Mouse (Mus musculus) brain, embryonic 18.5 days (tissue): ENCODE data around the gene Nectin4.

ENCODE experiments used
- DNase-seq: peaks from one replicate; pipeline ENCODE4 v3.0.0-alpha.2; 2012; ENCODE audit warnings: low read depth, low spot score

The Nectin4 gene

DNA sequence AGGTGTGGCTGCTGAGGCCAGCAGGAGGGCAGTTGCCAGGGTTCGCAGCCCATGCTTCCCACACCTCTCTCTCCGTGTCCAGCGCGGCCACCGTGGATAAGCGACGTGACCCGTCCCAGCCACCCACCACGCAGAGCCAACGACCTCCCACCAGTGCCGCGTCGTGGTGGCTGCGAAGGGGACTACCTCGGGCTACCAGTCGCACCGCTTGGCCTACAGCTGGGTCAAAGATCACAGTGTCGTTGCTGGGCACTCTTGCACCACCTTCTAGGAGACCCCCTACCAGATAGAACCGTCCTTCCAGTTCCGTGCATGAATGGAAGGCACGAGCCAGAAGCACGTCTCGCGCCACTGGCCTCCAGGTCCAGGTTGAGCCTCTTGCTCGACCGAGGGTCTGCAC is 9.6 kb upstream of the Nectin4 start:
- no peak for DNase-seq

DNA sequence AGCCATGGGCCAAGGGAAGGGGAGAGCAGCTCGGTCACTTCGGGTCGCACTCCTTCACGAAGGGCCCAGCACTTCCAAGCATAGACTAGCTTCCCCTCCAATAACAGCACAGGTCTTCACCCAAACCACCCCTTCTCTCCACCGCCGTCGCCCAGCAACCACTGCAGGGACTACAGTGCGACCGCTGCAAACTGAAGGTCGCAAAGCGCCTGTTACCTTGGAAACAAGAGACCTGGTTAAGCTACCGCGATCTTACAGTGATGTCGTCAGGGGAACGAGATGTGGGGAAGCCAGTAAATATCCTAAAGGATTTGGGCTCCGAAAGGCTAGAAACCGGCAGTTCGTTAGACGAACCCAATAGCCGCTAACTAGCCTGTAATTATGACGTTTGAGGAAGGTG is 9.2 kb upstream of the Nectin4 start, which contains the start of gene Klhdc9:
Gene Klhdc9, minus strand, starts transcription at position 143 of the 400 bp plus-strand sequence.
- DNase-seq: peak; percentile 92

DNA sequence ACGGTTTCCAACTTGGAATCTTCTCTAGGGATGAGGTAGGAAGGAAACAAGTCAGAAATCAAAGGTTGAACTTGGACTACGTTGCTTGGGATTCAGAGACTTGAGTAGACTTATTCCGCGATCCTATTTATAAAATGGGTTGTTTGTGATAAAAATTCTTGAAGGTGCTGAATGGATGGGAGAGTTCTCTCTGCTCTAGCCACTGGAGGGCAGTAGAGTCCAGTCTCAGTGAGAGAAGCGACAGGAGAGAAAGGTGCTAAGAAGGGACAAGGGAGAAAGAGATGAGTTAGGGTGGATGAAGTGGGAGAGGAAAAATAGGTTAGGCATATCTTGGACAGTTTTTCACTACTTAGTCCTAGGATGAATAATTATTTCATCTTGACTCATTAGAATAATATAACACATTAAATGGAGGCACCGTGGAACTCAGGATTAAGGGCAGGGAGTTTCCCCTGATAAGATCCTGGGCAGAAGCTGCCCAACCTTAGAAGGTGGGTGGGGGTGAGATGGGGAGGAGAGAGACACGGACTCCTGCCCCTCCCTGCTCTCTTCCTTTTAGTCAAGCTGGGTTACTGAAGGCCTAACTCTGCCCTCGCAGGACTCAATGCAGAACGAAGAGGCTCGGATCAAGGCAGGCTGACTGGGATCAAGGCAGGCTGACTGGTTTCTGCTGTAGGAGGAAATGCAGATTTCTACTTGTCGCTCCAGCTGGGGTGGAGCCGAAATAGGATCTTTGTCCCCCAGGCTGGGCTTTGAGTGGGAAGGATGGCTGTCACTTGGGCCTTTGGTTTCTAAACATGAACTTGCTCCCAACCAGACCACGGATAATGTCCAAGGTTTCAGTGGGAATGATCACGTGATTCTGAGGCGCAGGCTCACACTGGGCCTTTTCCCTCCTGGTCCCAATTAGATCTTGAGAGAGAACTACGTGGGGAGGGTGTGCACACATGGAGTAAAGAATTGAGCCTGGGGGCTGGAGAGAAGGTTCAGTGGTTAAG is 8.5 kb upstream of the Nectin4 start:
- DNase-seq: peak; percentile 74

DNA sequence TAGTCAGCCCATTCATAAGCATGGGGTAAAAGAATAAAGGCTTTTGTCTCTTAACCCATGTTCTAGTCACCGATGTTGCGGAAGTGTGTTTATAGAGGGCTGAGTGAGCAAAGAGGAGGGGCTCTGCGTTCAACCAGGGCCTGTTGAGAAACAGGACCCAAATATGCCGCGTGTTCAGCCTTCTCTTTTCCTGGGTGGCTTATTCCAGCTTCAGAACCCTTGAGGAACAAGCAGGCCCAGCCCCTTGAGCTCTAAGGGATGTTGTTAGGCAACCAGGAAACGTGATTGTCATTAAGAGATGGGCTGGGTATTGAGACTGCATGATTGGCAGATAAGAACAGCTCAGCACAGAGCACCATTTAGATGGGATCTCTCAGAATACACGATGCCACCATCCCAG is 4.0 kb upstream of the Nectin4 start:
- no peak for DNase-seq

DNA sequence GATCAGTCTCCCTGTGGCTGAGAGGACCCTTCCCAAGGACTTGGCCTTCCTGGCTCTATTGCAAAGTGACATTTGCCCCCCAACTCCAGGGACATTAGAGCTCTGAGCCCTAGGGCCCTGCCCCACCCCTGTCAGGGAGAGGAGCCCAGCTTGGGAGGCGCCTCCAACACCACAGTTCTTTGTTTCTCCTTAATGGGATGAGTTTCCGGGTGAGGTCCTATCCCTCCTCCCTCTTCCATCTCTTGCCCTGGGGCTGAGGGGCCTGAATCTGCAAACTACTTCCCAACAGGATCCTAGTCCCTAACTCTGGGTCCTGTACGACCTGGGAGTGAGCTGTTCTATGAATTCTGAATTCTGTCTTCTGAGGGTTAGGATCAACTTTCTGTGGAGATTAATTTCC is 3.0 kb downstream of the Nectin4 start:
- DNase-seq: no peak

DNA sequence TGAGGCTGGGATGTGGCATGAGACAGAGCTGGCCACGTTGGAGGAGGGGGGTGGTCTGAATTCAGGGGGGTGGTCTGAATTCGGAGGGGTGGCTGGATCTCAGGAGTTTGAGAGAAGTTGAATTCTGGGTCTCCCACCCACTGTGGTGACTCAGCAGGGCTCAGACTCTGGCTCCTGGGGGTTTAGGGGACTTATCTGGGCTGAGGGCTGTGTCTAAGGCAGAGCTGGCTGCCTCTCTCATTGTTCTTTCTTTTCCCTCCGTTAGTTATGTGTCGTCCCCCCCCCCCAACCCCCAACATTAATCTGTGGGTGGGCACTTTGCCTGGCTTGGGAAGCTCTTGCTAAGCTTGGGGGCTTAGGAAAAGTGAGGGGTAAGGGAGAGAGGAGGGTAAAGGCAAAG is 4.0 kb downstream of the Nectin4 start:
- no peak for DNase-seq

DNA sequence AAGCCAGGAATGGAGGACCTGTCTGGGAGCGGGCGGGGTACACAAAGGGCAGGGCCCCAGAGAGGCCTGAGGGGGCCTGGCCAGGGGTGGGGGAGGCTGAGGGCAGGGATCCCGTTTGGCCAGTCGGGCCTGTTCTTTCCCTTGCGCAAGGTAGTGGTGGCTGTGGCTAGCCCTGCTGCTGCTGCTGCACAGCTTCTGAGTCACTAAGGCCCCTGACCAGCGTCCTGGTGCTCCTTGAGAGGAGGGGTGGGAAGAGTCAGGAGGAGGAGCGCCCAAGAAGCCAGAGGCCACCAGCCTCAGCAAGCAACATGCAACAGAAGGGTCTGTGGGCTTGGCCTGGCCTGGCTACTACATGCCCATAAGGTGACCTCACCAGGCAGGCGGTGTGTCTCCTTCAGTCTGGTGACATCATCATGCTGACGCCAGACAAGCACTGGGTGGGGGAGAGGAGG is 5.8 kb downstream of the Nectin4 start:
- no peak for DNase-seq

DNA sequence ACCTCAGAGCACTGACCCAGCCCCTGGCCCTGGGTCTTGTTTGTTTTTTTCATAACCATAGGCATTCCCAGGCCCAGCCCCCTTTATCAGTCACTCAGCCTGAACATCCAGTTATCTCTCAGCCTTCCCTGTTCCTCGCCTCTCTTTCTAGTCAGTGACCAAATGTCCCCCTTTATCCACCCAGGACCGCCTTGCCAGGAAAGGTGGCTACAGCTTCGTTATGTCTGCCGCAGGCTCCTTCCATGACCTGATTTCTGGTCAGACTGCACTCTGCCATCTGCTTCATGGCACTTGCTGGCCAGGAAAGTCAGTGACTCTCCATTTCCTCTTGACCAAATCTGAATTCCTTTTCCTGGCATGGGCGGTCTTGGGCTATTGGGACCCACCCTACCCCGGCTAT is 8.4 kb downstream of the Nectin4 start:
- DNase-seq: no peak

DNA sequence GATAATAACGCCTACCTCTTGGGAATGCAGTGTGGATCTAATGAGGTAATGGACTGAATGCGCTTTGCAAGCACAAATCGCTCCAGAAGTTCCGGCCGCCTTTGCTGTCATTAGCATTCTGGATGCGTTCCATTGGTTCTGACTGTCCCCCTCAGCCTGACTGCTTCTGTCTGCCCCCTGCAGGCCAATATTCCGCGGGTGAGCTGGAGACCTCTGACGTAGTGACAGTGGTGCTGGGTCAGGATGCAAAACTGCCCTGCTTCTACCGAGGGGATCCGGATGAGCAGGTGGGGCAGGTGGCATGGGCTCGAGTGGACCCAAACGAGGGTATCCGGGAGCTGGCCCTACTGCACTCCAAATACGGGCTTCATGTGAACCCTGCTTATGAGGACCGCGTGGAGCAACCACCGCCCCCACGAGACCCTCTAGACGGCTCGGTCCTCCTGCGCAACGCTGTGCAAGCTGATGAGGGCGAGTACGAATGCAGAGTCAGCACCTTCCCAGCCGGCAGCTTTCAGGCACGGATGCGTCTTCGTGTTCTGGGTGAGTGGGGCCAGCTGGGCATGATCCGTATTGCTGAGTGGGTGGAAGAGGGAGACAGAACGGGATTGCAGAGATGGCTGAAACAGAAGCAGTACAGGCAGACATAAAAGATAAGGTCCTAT is 10.2 kb downstream of the Nectin4 start:
- DNase-seq: peak; percentile 50

DNA sequence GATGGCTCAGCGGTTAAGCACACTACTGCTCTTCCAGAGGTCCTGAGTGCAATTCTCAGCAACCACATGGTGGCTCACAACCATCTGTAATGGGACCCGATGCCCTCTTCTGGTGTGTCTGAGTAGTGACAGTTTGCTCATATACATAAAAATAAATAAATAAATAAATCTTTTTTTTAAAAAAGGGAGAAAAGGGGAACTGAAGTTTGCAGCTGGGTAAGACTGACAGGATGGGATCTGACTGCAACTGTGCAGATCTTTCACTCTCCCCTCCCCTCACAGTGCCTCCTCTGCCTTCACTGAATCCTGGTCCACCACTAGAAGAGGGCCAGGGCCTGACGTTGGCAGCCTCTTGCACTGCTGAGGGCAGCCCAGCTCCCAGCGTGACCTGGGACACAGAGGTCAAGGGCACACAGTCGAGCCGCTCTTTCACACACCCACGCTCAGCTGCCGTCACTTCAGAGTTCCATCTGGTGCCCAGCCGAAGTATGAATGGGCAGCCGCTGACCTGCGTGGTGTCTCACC is 12.3 kb downstream of the Nectin4 start:
- DNase-seq: no peak

DNA sequence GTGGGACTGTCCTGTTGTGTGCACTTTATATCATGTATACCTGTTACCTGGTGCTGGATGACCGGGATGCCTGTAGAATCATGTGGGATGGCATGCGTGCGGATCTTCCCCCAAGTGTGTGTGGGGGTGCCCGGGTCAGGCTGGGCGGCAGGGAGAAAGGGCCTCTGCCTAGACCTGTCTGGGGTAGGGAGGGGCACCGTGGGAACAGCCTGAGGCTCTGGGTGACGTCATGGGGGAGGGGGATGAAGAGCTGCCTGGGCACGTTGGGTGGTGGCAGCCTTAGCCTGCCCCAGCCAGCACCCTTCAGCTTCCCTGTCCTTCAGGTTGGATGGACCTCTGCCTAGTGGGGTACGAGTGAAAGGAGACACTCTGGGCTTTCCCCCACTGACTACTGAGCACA is 14.5 kb downstream of the Nectin4 start:
- DNase-seq: no peak

DNA sequence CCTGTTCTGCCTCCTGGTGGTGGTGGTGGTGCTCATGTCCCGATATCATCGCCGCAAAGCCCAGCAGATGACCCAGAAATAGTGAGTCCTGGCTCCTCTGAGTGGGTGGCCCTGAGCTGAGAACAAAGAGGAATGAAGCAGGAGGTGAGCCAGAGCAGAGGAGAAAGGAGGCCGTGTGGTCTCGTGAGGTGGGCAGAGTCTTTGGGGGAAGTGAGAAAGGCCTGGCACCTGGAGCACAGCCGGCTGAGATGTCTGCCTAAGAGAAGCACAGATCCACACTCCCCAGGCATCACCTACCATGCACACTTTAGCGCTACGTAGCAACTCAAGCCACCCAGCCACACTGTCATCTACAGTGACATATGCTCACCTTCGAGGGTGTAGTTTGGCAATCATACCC is 15.3 kb downstream of the Nectin4 start:
- DNase-seq: no peak

DNA sequence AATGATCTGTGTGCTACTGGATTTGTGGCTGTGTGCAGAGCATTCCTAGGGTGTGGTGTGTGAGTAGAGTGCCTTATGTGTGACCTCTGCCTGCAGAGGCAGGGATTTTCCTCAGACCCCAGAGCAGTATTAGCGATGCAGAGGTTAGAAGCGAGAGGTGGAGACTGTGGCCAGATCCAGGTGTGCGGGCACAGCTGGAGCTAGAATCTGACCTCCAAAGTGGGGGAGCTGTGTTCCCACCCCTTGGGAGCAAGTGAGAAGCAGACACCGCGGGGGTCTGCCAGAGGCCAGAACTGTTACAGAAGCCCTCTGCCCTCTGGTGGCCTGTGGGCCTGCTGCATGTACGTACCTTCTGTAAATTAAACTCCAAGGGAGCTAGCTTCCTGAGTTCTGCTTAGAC is 17.2 kb downstream of the Nectin4 start:
- DNase-seq: no peak

DNA sequence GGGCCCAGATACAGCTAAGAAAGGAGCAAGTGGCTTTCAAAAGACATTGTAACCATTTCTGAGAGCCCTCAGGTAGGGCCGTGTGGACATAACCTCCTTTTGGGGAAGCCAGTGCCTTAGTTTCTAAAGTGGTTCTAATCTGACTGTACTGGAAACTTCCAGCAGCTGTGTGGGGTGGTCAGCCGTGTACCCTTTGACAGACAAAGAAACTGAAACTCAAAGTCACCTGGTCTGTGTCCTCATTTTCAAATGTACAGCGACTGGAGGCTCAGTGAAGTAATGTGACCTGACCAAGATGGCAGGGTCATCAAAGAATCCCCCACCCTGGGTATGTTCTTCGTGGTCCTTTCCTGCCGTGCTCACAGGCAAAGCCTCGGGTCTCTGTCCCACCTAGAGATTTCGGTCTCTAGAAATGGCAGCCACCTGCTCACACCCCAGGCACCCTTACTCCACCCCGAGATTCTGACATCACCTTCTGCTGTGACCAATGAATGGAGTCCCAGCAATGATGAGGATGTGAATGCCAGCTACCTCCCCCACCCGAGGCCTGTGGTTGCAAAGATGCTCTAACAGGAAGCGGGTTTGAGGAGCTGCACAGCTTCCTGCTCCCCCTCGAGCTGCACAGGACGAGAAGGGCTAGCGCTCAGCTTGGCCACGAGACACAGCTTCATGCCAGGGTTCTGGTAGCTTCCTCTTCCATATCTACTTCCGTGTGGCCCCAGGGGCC is 18.6 kb downstream of the Nectin4 start, which contains the start of gene Arhgap30:
Gene Arhgap30, plus strand, starts transcription at position 579 of the 727 bp plus-strand sequence.
- no peak for DNase-seq

DNA sequence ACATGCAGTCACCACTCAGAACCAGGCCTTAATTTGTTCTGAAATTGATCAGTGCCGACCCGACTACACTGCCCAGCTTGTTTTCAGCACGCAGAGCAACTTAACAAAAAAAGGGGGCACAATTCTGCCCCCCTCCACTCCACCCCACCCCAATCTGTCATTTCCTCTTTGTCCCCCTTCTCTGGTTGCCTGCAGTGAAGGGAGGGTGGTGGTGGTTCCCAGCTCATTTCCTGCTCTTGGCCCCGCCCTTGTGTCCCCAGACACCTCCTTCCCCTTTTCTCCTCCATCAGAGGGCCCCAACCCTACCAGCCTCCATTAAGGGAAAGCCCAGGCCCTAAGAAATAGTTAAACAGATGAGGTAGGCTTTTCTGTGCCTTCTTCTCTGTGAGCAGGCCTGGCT is 20.2 kb downstream of the Nectin4 start:
- no peak for DNase-seq

DNA sequence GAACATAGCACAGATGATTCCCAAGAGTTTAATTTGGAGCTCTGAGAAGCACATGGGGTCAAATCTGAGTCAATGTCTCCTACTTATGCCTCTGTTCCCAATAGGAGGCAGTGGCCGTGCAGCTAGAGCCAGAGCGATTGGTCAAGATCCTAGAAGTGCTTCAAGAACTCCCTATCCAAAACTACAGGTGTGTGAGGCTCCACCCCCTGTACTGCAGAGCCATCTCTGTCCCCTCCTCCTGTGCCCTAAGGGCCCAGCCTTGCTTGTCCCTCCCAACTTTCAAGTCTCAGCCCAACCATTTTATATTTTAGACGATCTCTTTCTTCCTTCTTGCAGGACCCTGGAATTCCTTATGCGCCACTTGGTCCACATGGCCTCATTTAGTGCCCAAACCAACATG is 31.9 kb downstream of the Nectin4 start:
- DNase-seq: no peak

DNA sequence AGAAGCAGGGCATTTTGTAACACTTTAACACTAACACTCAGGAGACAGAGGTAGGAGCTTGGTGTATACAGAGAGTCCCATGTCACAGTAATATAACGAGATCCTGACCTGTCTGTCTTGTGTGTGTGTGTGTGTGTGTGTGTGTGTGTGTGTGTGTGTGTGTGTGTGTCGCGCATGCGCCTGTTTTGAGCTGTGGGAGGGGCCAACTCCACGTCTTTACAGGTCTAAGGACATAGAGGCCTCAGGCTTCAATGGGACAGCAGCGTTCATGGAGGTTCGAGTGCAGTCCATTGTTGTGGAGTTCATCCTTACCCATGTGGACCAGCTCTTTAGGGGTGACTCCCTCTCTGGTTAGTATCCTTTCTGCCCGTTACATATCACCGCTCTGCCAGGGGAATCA is 33.1 kb downstream of the Nectin4 start:
- no peak for DNase-seq

DNA sequence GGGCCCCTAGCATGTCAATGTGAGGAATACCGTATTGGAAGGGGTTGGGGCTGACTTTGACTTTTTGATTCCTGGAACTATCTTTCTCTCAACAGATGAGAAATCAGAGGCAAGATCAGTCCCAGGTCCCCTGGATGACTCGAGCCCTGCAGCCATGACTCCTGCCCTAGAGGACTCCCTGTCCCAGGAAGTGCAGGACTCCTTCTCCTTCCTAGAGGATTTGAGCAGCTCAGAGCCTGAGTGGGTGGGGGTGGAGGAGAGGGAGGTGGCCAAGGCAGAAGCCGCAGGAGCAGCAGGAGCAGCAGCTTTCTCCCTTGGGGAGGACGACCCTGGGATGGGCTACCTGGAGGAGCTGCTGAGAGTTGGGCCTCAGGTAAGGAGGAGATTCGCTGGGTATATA is 37.4 kb downstream of the Nectin4 start:
- no peak for DNase-seq

DNA sequence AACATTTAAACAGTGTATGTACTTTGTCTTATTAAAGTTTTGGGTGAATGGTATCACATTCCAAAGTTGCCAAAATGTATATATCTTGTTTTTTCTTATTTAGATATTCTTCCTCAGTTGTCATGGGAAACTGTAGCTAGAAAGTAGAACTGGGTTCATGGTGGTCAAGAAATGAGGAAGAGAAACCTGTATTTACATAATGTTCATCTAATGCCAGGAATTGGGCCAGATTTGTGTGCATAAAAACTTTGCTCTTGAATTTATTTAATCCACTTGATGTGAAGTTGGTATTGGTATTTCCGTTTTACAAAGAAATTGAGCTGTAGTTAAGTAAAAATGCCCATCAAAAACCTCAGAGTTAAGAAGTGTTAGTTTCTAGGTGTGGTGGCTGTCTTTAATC is 40.3 kb downstream of the Nectin4 start:
- DNase-seq: no peak

DNA sequence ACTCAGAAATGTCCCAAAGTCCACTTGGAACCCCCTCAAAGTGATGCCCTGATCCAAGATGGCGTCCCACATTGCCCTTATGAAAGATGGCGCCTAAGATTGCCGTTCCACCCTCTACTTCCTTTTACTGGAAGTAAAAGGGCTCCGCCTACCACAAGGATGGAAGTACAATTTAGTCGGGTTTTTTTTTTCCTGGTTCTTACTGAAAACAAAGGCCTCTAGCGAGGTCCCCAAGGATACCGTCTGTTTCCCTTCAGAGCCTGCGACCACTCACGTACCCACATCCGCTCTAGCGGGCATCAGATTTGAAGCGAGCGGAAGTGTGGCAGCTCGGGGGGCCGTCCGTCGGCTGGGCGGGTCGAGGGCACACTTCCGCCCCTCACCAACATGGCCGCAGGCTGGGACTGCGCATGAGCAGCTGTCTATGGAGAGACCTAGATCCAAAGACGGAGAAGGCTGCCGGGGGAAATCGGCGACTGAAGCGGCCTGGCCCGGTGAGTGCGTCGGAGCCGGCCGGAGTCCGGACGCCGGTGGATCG is 41.1 kb downstream of the Nectin4 start, which contains the start of gene Usf1:
Gene Usf1, plus strand, starts transcription at position 367 of the 538 bp plus-strand sequence.
- DNase-seq: peak; percentile 92

DNA sequence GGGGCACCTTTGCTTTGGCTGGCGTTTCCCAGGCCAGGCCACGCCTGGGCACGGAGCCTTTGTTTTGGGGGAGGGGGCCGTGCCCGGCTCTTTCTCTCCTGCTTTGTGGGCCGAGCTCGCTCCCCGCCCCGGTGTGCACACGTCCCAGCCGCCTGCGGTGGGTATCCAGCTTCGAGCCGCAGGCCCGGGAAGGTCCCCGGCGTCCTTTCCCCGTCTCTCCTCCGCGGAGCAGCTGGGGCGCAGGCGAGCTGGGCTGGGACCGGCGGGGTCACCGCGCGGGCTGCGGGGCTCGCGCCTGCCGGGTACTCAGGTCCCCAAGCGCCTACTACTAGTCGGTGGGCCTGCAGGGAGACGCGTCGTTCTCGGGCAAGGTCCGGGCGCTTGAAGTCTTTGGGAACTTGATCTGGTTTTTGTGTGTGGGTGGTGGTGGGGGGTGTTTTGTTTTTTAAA is 41.6 kb downstream of the Nectin4 start:
- DNase-seq: no peak
